9 mouse cellular contexts compared by ENCODE assay signal in the genomic region with DNA sequence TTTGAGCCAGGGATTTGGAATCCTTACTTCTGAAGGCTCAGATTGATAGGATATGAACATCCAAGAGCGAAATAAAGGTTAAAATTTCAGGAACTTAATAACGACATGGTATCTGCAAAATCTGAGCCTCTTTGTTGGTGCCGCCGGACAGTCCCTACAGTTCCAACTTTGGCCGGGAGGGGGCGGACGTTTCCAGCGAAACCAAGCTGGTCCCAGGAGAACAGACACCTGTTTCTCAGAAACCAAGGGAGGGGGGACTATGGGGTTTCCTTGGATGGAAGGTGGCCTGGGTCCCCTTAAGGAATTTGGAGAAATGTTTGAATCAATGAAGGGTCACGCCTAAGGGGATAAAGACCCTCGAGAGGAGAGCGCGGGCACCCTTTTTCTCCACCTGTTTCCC. TPM values are rescaled to one million over a fixed set of nuclear protein-coding genes. Genes with fewer than 3 reads are reported as not detected.
DNase-seq lines count a peak whose midpoint lies in the region; ATAC-seq and TF ChIP-seq lines count a peak whose summit lies in the region.
"Had no signal": no experiment of that assay in that cellular context is flagged by ENCODE, and none has a peak within 500 bp of the region (broad histone marks: within the 10 kb centered on the region; RNA-seq: fewer than 3 reads in every experiment).

No protein-coding gene starts in this region.

- H3K27me3 ChIP-seq in heart, embryonic 10.5 days (ENCODE audit: insufficient read depth, poor library complexity, severe bottlenecking), result peaks cover 7% of the 10 kb centered on the region; the same call in 1 of the 2 replicates
- no peaks in the 10 kb centered on the region for H3K27me3 ChIP-seq in testis, adult 2 months (ENCODE audit: control insufficient read depth, insufficient read depth, low read length)

- 7% methylated on average over 12 of the region's 12 CpGs for WGBS in heart, embryonic 10.5 days

- no peak for ATAC-seq in frontal cortex, adult (ENCODE audit: low TSS enrichment)

- H3K4me1 ChIP-seq in heart, embryonic 10.5 days, result peaks cover 9% of the 10 kb centered on the region
- H3K4me1 ChIP-seq in testis, adult 2 months (ENCODE audit: control insufficient read depth, insufficient read depth, low read length), result peaks cover 9% of the 10 kb centered on the region

- no peak for TF ChIP-seq POLR2A in testis, adult 2 months (IDR thresholded peaks at IDR 0.05; ENCODE audit: control insufficient read depth, low read depth, low read length)

- peak; percentile 87 for TF ChIP-seq CTCF in testis, adult 2 months (IDR thresholded peaks at IDR 0.05; ENCODE audit: control insufficient read depth, insufficient read depth, insufficient replicate concordance, low read depth, low read length)

- no peaks in the 10 kb centered on the region for H3K36me3 ChIP-seq in heart, embryonic 10.5 days
- H3K36me3 ChIP-seq in testis, adult 2 months (ENCODE audit: control insufficient read depth, insufficient read depth, low read length), result no peaks in the 10 kb centered on the region
- H3K36me3 ChIP-seq: limb, embryonic 12.5 days had no signal

- no peak overlapping the region for H3K4me3 ChIP-seq in heart, embryonic 10.5 days
- H3K4me3 ChIP-seq in testis, adult 2 months (ENCODE audit: control insufficient read depth, low read depth, low read length), result no peak overlapping the region
- H3K4me3 ChIP-seq: limb, embryonic 12.5 days had no signal

- H3K27ac ChIP-seq in heart, embryonic 10.5 days, result no peak overlapping the region
- no peak overlapping the region for H3K27ac ChIP-seq in testis, adult 2 months (ENCODE audit: control insufficient read depth, insufficient read depth, low read depth, low read length)
- H3K27ac ChIP-seq: limb, embryonic 12.5 days had no signal

- no peaks in the 10 kb centered on the region for H3K9me3 ChIP-seq in heart, embryonic 10.5 days
- H3K9me3 ChIP-seq: limb, embryonic 12.5 days had no signal

- peak; percentile 59 to 80 for DNase-seq in frontal cortex, postnatal 10 days (ENCODE audit: low spot score in 2 of 2)
- peak; percentile 77 for DNase-seq in ZHBTc4 (ENCODE audit: low read depth, low spot score)
- peak; percentile 72 for DNase-seq in embryo, embryonic 10.5 days (ENCODE audit: low spot score)
- peak; percentile 86 for DNase-seq in heart, embryonic 10.5 days (ENCODE audit: low spot score)
- peak; percentile 85 to 91 for DNase-seq in left cerebral cortex, adult 18-20 months (ENCODE audit: low spot score in 2 of 2)
- DNase-seq in naive thymus-derived CD4-positive, alpha-beta T cell, adult 2 months (ENCODE audit: low read depth), result peak; percentile 86

RNA-seq across cellular contexts. Expression of a gene that starts 5.3 kb away (rescaled TPM):
- 1.5 and 1.9 TPM in 2 replicates for polyA plus RNA-seq in heart, embryonic 10.5 days (2016; fragmentation: Nextera tagmentation; extraction: Ambion mirVana)
- total RNA-seq in left cerebral cortex, adult 18-20 months (2021), result 10 to 100 TPM; 93.0 to 96.9 TPM
- 1.1 TPM in 2 replicates for polyA plus RNA-seq in testis, adult 2 months (2012; rRNA removed)

RNA-seq across cellular contexts. Expression of a gene that starts 9.2 kb away (rescaled TPM):
- 7.5 and 8.7 TPM in 2 replicates for polyA plus RNA-seq in heart, embryonic 10.5 days (2016; fragmentation: Nextera tagmentation; extraction: Ambion mirVana)
- 1 to 10 TPM; 1.4 to 1.5 TPM for total RNA-seq in left cerebral cortex, adult 18-20 months (2021)
- polyA plus RNA-seq in testis, adult 2 months (2012; rRNA removed), result 7.8 and 8.8 TPM in 2 replicates

RNA-seq across cellular contexts. Expression of a gene that starts 53.7 kb away (rescaled TPM):
- 79.8 and 81.3 TPM in 2 replicates for polyA plus RNA-seq in heart, embryonic 10.5 days (2016; fragmentation: Nextera tagmentation; extraction: Ambion mirVana)
- 10 to 100 TPM; 54.8 to 59.0 TPM for total RNA-seq in left cerebral cortex, adult 18-20 months (2021)
- polyA plus RNA-seq in testis, adult 2 months (2012; rRNA removed), result 84.1 and 97.0 TPM in 2 replicates

RNA-seq across cellular contexts. Expression of a gene that starts 53.9 kb away (rescaled TPM):
- polyA plus RNA-seq in heart, embryonic 10.5 days (2016; fragmentation: Nextera tagmentation; extraction: Ambion mirVana), result 58.8 and 62.0 TPM in 2 replicates
- 10 to 100 TPM; 20.3 to 22.0 TPM for total RNA-seq in left cerebral cortex, adult 18-20 months (2021)
- 129 and 135 TPM in 2 replicates for polyA plus RNA-seq in testis, adult 2 months (2012; rRNA removed)
